Mouse (Mus musculus) forebrain, embryonic 11.5 days (tissue): ENCODE data around the gene Pold1. TPM values are rescaled to one million over a fixed set of nuclear protein-coding genes. Genes with fewer than 3 reads are reported as not detected.

Experiments
- ATAC-seq: fragments of 200-750 bp; cut with Nextera tagmentation; replicated peaks from 2 replicates; pipeline ENCODE4 v1.8.0; 2017; ENCODE audit warnings: moderate TSS enrichment; ENCODE audit not compliant: low FRiP score
- DNase-seq: peaks from one replicate; pipeline ENCODE4 v3.0.0-alpha.2; 2017; ENCODE audit warnings: low spot score
- H3K27ac ChIP-seq: fragments of 300-500 bp; sonication (generic); 2 replicates; pipeline ENCODE4 v1.5.1; 2014; ENCODE audit warnings: low read depth, low read length
- H3K27me3 ChIP-seq: fragments of 300-500 bp; sonication (generic); 2 replicates; pipeline ENCODE4 v1.6.1; 2014; ENCODE audit warnings: mild to moderate bottlenecking, low read length, mixed read lengths; ENCODE audit not compliant: control insufficient read depth, insufficient read depth
- H3K36me3 ChIP-seq: fragments of 300-500 bp; sonication (generic); 2 replicates; pipeline ENCODE4 v1.6.1; 2014; ENCODE audit warnings: mild to moderate bottlenecking, low read length, moderate library complexity, mixed read lengths; ENCODE audit not compliant: control insufficient read depth, insufficient read depth
- H3K4me1 ChIP-seq: fragments of 300-500 bp; sonication (generic); replicated peaks from 2 replicates; pipeline ENCODE4 v1.6.1; 2014; ENCODE audit warnings: low read length, mixed read lengths; ENCODE audit not compliant: control insufficient read depth, insufficient read depth
- H3K4me2 ChIP-seq: fragments of 300-500 bp; sonication (generic); 2 replicates; pipeline ENCODE4 v1.6.1; 2014; ENCODE audit warnings: low read depth, mild to moderate bottlenecking, low read length, moderate library complexity, mixed read lengths; ENCODE audit not compliant: severe bottlenecking
- H3K4me3 ChIP-seq: fragments of 300-500 bp; sonication (generic); 2 replicates; pipeline ENCODE4 v1.5.1; 2014; ENCODE audit warnings: low read depth, low read length
- H3K9ac ChIP-seq: fragments of 300-500 bp; sonication (generic); 2 replicates; pipeline ENCODE4 v1.6.1; 2014; ENCODE audit warnings: low read length
- H3K9me3 ChIP-seq: fragments of 300-500 bp; sonication (generic); 2 replicates; pipeline ENCODE4 v1.6.1; 2016; ENCODE audit warnings: low read length, mixed read lengths; ENCODE audit not compliant: control insufficient read depth
- WGBS: fragments of 180-500 bp; shearing (Covaris S2); extraction: QIAGEN DNeasy Blood & Tissue Kit; methylation state at CpG from one replicate; pipeline ENCODE4 v1.1.7; 2014; 5-methylcytosine and 5-hydroxymethylcytosine counted together
- polyA plus RNA-seq: library from polyadenylated mRNA; unstranded; fragments of >200 nt; fragmentation: Nextera tagmentation; extraction: Ambion mirVana; gene quantifications from 2 replicates; pipeline ENCODE4 v1.2.1, GENCODE M21; 2014

Pold1 gene
- polyA plus RNA-seq, 1 experiment from 2014 or later, result 133 TPM

DNA sequence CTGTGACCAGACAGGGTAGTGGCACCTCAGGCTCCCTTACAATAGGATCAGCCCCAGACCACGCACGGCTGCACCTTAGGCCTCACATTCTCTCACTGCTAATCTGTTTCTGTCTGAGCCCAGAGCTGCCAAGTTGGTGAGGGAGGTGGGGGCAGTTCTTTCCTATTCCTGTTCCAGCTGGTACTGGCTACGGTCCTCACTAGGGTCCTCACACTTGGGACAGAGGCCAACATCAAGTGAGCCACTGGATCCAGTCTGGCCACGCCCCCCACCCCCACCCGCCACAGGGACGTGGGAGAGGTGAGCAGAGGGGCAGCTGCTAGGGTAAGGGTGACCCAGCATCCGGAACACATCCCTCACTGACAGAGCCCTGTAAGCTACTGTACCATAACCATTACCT lies 11.6 kb downstream of the Pold1 start:
- H3K9me3 ChIP-seq, result no peaks in the 10 kb centered on the region
- H3K4me1 ChIP-seq, result no peaks in the 10 kb centered on the region
- no peak overlapping the region for H3K4me3 ChIP-seq
- no peak overlapping the region for H3K27ac ChIP-seq
- H3K4me2 ChIP-seq, result no peak overlapping the region
- DNase-seq, result no peak
- peaks cover 13% of the 10 kb centered on the region for H3K36me3 ChIP-seq
- 87% methylated on average over 7 of the region's 7 CpGs for WGBS
- H3K9ac ChIP-seq, result no peak overlapping the region
- H3K27me3 ChIP-seq, result no peaks in the 10 kb centered on the region
- no peak for ATAC-seq

DNA sequence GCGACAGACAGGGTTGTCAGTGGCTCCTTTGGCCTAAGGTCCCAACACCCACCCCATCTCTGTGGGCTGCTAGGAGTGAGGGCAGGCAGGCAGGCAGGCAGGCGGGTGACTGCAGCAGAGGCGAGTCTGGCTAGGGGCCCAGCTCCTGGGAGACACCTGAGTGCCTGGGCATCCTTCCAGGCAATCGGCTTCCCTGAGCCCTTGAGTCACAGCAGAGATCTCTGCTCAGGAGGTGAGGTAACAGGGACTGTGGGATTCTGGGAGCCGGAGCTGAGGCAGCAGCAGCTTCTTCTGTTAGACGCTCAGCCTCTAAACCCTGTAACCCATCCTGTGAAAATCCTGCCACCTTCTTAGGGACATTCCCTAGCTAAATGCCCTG lies 12.1 kb downstream of the Pold1 start:
- Histone ChIP-seq H3K36me3 (peaks cover 12% of the 10 kb centered on the region), H3K4me1 (no peaks in the 10 kb centered on the region), H3K27me3 (no peaks in the 10 kb centered on the region), H3K27ac (no peak overlapping the region), H3K9me3 (no peaks in the 10 kb centered on the region), H3K9ac (no peak overlapping the region), H3K4me3 (no peak overlapping the region), H3K4me2 (no peak overlapping the region)
- no peak for ATAC-seq
- 95% methylated on average over 6 of the region's 6 CpGs for WGBS
- no peak for DNase-seq

GRCm38 (mm10) chr7:44535657-44536589 lies 12.7 kb downstream of the Pold1 start:
- DNase-seq (no peak), ATAC-seq (no peak)
- no peaks in the 10 kb centered on the region for H3K27me3 ChIP-seq
- no peak overlapping the region for H3K4me3 ChIP-seq
- no peaks in the 10 kb centered on the region for H3K9me3 ChIP-seq
- H3K27ac ChIP-seq, result no peak overlapping the region
- 92% methylated on average over 27 of the region's 27 CpGs for WGBS
- H3K9ac ChIP-seq, result no peak overlapping the region
- H3K4me2 ChIP-seq, result no peak overlapping the region
- no peaks in the 10 kb centered on the region for H3K4me1 ChIP-seq
- peaks cover 10% of the 10 kb centered on the region for H3K36me3 ChIP-seq

DNA sequence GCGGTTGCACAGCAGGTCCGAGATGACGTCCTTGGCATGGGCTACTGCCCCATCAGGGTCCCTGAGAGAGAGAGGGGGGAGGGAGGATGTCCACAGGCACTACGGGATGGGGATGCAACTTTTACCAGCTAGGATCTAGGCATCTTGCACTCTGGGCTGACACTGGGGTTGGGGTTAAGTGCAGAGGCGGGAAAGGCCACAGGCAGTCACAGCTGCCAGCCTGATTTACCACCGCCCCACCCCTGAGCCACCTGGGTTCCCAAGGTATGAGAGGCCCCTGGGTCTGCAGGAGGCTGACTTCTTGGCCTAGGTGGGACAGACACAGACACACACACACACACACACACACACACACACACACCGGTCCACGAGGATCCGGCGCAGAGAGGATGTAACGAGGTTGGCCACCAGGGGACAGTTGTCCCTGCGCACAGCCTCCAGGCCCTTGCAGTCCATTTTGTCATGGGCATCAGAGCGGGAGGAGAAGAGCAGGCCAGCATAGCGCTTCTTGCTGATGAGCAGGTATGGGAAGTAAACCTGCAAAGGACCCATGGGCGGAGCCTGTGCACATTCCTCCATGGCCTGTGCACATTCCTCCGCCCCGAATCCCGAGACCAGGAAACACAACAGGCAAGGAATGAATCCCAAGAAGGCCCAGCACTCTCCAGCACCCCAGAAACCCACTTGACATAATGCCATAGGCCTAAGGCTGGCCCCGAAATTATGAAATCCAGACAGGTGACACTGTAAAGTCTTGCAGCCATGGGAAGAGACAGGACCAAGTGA lies 13.8 kb downstream of the Pold1 start:
- Histone ChIP-seq H3K4me2 (no peak overlapping the region), H3K9ac (no peak overlapping the region), H3K4me3 (no peak overlapping the region), H3K4me1 (no peaks in the 10 kb centered on the region), H3K36me3 (peaks cover 10% of the 10 kb centered on the region), H3K27ac (no peak overlapping the region), H3K27me3 (no peaks in the 10 kb centered on the region), H3K9me3 (no peaks in the 10 kb centered on the region)
- DNase-seq (no peak), ATAC-seq (no peak)
- 91% methylated on average over 18 of the region's 19 CpGs for WGBS

- 92% methylated on average over 13 of the region's 13 CpGs for WGBS
- H3K36me3 ChIP-seq, result peaks cover 10% of the 10 kb centered on the region
- no peaks in the 10 kb centered on the region for H3K9me3 ChIP-seq
- no peak overlapping the region for H3K9ac ChIP-seq
- H3K4me3 ChIP-seq, result no peak overlapping the region
- no peaks in the 10 kb centered on the region for H3K27me3 ChIP-seq
- H3K4me1 ChIP-seq, result no peaks in the 10 kb centered on the region
- H3K4me2 ChIP-seq, result no peak overlapping the region
- H3K27ac ChIP-seq, result no peak overlapping the region
- ATAC-seq (no peak), DNase-seq (no peak)
These were observed 14.4 kb downstream of the Pold1 start for GRCm38 (mm10) chr7:44534242-44534641.

- Histone ChIP-seq H3K27ac (no peak overlapping the region), H3K36me3 (peaks cover 10% of the 10 kb centered on the region), H3K4me1 (no peaks in the 10 kb centered on the region), H3K27me3 (no peaks in the 10 kb centered on the region), H3K9ac (no peak overlapping the region), H3K4me2 (no peak overlapping the region), H3K9me3 (no peaks in the 10 kb centered on the region), H3K4me3 (no peak overlapping the region)
- DNase-seq, result no peak
- 68% methylated on average over 12 of the region's 12 CpGs for WGBS
- ATAC-seq, result no peak
These were observed 15.0 kb downstream of the Pold1 start for GRCm38 (mm10) chr7:44533746-44534045.

DNA sequence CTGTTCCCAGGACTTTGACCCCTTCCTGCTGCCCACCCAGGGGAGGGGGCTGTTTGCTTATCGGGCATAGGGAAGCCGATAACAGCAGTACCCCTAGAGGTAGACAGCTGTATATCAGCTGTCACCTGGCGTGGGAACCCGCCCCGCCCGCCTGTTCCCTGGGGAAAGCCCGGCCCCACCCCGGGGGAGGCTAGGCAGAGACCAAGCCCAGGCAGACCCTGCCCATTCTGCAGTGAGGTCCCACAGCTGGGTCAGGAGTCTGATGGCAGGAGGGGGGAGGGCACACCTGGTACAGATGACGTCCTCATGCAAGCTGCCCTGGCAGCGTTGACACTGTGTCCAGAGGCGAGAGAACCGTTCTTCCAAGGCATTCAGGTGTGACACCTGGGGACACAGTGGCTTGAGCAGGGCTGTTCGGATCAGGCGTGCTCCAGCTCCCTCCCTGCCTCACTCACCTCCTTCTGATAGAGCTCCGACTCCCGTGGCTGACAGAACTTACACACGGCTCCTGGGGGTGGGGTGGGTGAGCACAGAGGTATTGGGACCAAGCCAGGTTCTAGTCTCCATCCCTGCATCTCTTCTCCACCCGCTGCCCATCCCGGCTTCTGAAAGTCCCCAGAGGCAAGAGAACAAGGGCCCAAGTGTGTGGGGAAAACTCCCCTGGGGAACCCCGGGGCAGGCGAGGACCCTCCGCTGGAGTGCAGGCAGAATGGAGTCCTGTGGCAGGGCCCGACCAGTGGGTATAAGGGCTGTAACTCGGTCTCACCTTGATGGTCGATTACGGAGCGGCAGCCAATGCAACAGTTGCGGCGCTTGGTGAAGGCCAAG lies 15.5 kb downstream of the Pold1 start:
- H3K27ac ChIP-seq, result no peak overlapping the region
- 0 out of 2 replicates have a peak, but pooled peaks cover under 1% of the 10 kb centered on the region for H3K4me1 ChIP-seq
- no peak overlapping the region for H3K9ac ChIP-seq
- H3K36me3 ChIP-seq, result peaks cover 10% of the 10 kb centered on the region
- 89% methylated on average over 29 of the region's 29 CpGs for WGBS
- DNase-seq, result no peak
- H3K4me2 ChIP-seq, result no peak overlapping the region
- no peaks in the 10 kb centered on the region for H3K27me3 ChIP-seq
- H3K4me3 ChIP-seq, result no peak overlapping the region
- H3K9me3 ChIP-seq, result no peaks in the 10 kb centered on the region
- no peak for ATAC-seq

- Histone ChIP-seq H3K9ac (no peak within 1 kb of the TSS), H3K36me3 (peaks cover 10% of the 10 kb centered on the region)
- WGBS, result 82% methylated on average over 4 of the region's 4 CpGs
These were observed 16.5 kb downstream of the Pold1 start, which contains the start of gene Spib for GRCm38 (mm10) chr7:44531946-44532732. TSS of gene Spib (minus strand) at chr7:44532071.

More at GRCm38 (mm10) chr7:44531946-44532732, 16.5 kb downstream of the Pold1 start, which contains the start of gene Spib:
- Histone ChIP-seq H3K4me3 (no peak within 1 kb of the TSS), H3K27ac (no peak within 1 kb of the TSS), H3K27me3 (no peaks in the 10 kb centered on the region), H3K4me2 (no peak within 1 kb of the TSS), H3K9me3 (no peaks in the 10 kb centered on the region), H3K4me1 (0 out of 2 replicates have a peak, but pooled peaks cover 3% of the 10 kb centered on the region)
- DNase-seq (no peak), ATAC-seq (no peak)
